Mouse (Mus musculus): ENCODE results near the gene Il21. TPM values are rescaled to one million over a fixed set of nuclear protein-coding genes. Genes with fewer than 3 reads are reported as not detected.

Gene Il21
- not detected for polyA plus RNA-seq (2012; fragmentation: generic; extraction: Trizol)

DNA sequence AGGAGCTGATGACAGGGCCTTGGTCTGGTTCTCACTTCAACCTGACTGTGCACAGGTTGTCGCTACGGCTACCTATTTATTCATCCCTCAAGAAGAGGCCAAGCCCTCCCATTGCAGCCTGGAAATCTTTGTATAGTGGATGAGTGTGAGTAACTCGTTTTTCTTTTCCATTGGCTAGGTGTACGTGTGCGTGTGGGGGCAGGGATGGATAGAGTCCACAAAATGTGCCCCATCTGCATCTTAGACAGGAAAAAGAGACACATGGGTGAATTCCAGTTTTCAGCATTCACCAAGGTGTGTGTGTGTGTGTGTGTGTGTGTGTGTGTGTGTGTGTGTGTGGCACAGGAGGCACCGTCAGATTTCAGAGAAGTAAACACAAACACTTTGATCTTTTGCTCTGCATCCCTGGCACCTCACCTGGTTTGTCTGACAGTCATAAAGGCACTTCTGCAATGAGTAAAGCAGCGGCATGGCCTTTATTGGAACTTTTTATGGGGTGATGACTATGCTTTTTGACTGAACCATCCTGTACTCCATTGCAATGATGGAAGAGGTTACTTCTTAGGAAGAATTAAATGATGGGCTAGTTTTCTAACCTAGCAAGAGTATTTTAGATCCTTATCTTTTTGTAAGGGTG, at the start of gene Il21:
Il21 (minus strand) TSS at position 51 of the 637 bp plus-strand sequence.
- Histone ChIP-seq H3K4me3 (no peak within 1 kb of the TSS), H3K79me2 (ENCODE audit: control insufficient read depth, insufficient read depth) (no peaks in the 10 kb centered on the region), H3K4me2 (ENCODE audit: low read depth) (no peak within 1 kb of the TSS), H3ac (ENCODE audit: control insufficient read depth, insufficient read length) (no peak within 1 kb of the TSS), H3K27me3 (ENCODE audit: control insufficient read depth, insufficient read depth, insufficient read length) (no peaks in the 10 kb centered on the region), H3K36me3 (ENCODE audit: control insufficient read depth, insufficient read depth) (no peaks in the 10 kb centered on the region)
- no peak for TF ChIP-seq TCF12 (IDR thresholded peaks at IDR 0.05; ENCODE audit: insufficient read depth, poor library complexity, severe bottlenecking)

- H3ac ChIP-seq (ENCODE audit: control insufficient read depth, insufficient read length) = no peak overlapping the region
- H3K4me3 ChIP-seq = no peak overlapping the region
- H3K27me3 ChIP-seq (ENCODE audit: control insufficient read depth, insufficient read depth, insufficient read length) = no peaks in the 10 kb centered on the region
- TF ChIP-seq TCF3 (IDR thresholded peaks at IDR 0.05; ENCODE audit: insufficient read length, low read depth) (no peak), MAX (IDR thresholded peaks at IDR 0.05; ENCODE audit: low read depth) (no peak), SRF (IDR thresholded peaks at IDR 0.05; ENCODE audit: control insufficient read depth, insufficient read length, low read depth) (no peak), CEBPB (IDR thresholded peaks at IDR 0.05; ENCODE audit: insufficient read depth, poor library complexity, severe bottlenecking) (no peak), TCF12 (IDR thresholded peaks at IDR 0.05; ENCODE audit: insufficient read depth, poor library complexity, severe bottlenecking) (no peak)
- no peaks in the 10 kb centered on the region for H3K79me2 ChIP-seq (ENCODE audit: control insufficient read depth, insufficient read depth)
- peak overlapping the region; percentile 32 for H3K4me2 ChIP-seq (ENCODE audit: low read depth)
- H3K36me3 ChIP-seq (ENCODE audit: control insufficient read depth, insufficient read depth) = no peaks in the 10 kb centered on the region
These were observed 48.4 kb upstream of the Il21 start for GRCm38 (mm10) chr3:37280871-37281270.

DNA sequence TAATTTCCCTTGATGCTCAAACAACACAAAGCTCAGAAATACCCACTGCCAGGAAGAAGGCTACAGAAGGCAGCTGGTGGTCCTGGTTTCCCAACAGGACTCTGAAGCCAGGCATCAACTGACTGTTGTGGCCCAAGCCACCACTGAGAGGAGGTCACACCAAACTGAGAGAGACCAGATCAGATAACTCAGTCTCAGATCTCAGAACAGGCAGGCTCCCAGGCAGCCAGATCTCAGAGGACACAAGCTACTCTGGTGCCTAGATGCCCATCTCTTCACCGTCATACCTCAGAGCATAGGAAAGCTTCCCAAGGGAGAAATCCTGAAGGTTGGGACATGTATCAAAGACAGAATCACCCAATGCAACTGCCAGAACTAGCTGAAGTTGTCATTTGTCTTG, 47.8 kb upstream of the Il21 start:
- no peak overlapping the region for H3K4me3 ChIP-seq
- H3ac ChIP-seq (ENCODE audit: control insufficient read depth, insufficient read length) = no peak overlapping the region
- no peak for TF ChIP-seq SRF (IDR thresholded peaks at IDR 0.05; ENCODE audit: control insufficient read depth, insufficient read length, low read depth)
- TF ChIP-seq POLR2A (IDR thresholded peaks at IDR 0.05; ENCODE audit: insufficient read length, low read depth) = no peak
- TF ChIP-seq TCF3 (IDR thresholded peaks at IDR 0.05; ENCODE audit: insufficient read length, low read depth) = no peak
- TF ChIP-seq CEBPB (IDR thresholded peaks at IDR 0.05; ENCODE audit: insufficient read depth, poor library complexity, severe bottlenecking) = no peak
- TF ChIP-seq MYOD1 (IDR thresholded peaks at IDR 0.05; ENCODE audit: control insufficient read depth in 1 of 3, insufficient read length in 2 of 3, low read depth in 2 of 3) = no peak
- no peak for TF ChIP-seq POLR2AphosphoS2 (IDR thresholded peaks at IDR 0.05; ENCODE audit: insufficient read length, low read depth)
- TF ChIP-seq TCF12 (IDR thresholded peaks at IDR 0.05; ENCODE audit: insufficient read depth, poor library complexity, severe bottlenecking) = no peak
- TF ChIP-seq E2F4 (IDR thresholded peaks at IDR 0.05; ENCODE audit: insufficient read depth) = no peak
- no peak for TF ChIP-seq REST (IDR thresholded peaks at IDR 0.05; ENCODE audit: insufficient read depth, insufficient read length)
- TF ChIP-seq MAX (IDR thresholded peaks at IDR 0.05; ENCODE audit: low read depth) = no peak
- no peak for TF ChIP-seq MYOG (IDR thresholded peaks at IDR 0.05; ENCODE audit: control insufficient read depth in 1 of 3, insufficient read depth in 1 of 3, insufficient read length in 2 of 3, low read depth in 2 of 3)
- TF ChIP-seq USF1 (IDR thresholded peaks at IDR 0.05; ENCODE audit: low read depth) = no peak
- no peaks in the 10 kb centered on the region for H3K27me3 ChIP-seq (ENCODE audit: control insufficient read depth, insufficient read depth, insufficient read length)
- H3K4me2 ChIP-seq (ENCODE audit: low read depth) = no peak overlapping the region
- H3K36me3 ChIP-seq (ENCODE audit: control insufficient read depth, insufficient read depth) = no peaks in the 10 kb centered on the region
- H3K79me2 ChIP-seq (ENCODE audit: control insufficient read depth, insufficient read depth) = no peaks in the 10 kb centered on the region

DNA sequence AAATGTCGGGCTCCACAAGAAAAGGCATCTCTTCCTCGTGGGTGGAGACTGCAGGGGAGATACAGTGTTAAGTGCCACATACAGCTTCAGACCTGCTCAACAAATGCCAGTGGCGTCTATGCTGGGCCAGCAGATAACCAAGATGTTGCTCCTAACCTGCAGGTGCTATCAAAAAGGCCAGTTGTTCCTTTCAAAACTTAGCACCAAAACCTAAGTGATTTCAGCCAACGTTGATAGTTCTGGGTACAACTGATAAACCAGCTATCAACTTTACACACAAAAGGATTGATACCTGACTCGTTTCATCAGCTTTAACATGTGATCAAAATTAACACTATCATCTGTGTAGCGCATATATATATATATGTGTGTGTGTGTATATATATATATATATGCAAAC, 42.2 kb upstream of the Il21 start:
- Histone ChIP-seq H3K4me3 (no peak overlapping the region), H3ac (ENCODE audit: control insufficient read depth, insufficient read length) (no peak overlapping the region)

DNA sequence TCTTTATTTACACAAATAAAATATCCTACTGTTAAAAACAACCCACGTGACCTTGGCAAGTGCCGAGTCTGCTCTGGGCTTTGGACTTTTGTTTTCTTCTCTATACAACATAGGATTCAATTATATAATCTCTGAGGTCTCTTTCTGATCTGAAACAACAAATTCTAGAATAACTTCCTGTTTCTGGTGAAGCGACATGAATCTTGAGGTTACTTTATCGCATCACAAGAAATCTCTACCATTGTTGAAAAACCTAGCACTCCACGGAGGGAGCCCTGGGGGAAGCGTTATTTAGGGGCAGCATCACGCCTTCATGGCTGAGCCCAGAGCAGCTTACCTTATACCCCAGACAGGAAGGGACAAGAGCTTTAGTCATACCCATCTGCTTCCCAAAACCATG, 40.7 kb upstream of the Il21 start:
- Histone ChIP-seq H3K79me2 (ENCODE audit: control insufficient read depth, insufficient read depth) (no peaks in the 10 kb centered on the region), H3K36me3 (ENCODE audit: control insufficient read depth, insufficient read depth) (no peaks in the 10 kb centered on the region), H3K4me2 (ENCODE audit: low read depth) (no peak overlapping the region), H3K27me3 (ENCODE audit: control insufficient read depth, insufficient read depth, insufficient read length) (peaks cover 7% of the 10 kb centered on the region), H3K4me3 (no peak overlapping the region), H3ac (ENCODE audit: control insufficient read depth, insufficient read length) (no peak overlapping the region)
- TF ChIP-seq TCF12 (IDR thresholded peaks at IDR 0.05; ENCODE audit: insufficient read depth, poor library complexity, severe bottlenecking) (no peak), E2F4 (IDR thresholded peaks at IDR 0.05; ENCODE audit: insufficient read depth) (no peak), MAX (IDR thresholded peaks at IDR 0.05; ENCODE audit: low read depth) (no peak), MYOG (IDR thresholded peaks at IDR 0.05; ENCODE audit: control insufficient read depth in 1 of 3, insufficient read depth in 1 of 3, insufficient read length in 2 of 3, low read depth in 2 of 3) (no peak), SRF (IDR thresholded peaks at IDR 0.05; ENCODE audit: control insufficient read depth, insufficient read length, low read depth) (no peak), CEBPB (IDR thresholded peaks at IDR 0.05; ENCODE audit: insufficient read depth, poor library complexity, severe bottlenecking) (no peak), USF1 (IDR thresholded peaks at IDR 0.05; ENCODE audit: low read depth) (no peak), MYOD1 (IDR thresholded peaks at IDR 0.05; ENCODE audit: control insufficient read depth in 1 of 3, insufficient read length in 2 of 3, low read depth in 2 of 3) (no peak), TCF3 (IDR thresholded peaks at IDR 0.05; ENCODE audit: insufficient read length, low read depth) (no peak), POLR2A (IDR thresholded peaks at IDR 0.05; ENCODE audit: insufficient read length, low read depth) (no peak)

More for the DNA sequence above, 42.2 kb upstream of the Il21 start:
- TF ChIP-seq USF1 (IDR thresholded peaks at IDR 0.05; ENCODE audit: low read depth) (no peak), TCF3 (IDR thresholded peaks at IDR 0.05; ENCODE audit: insufficient read length, low read depth) (no peak), POLR2A (IDR thresholded peaks at IDR 0.05; ENCODE audit: insufficient read length, low read depth) (no peak), MYOD1 (IDR thresholded peaks at IDR 0.05; ENCODE audit: control insufficient read depth in 1 of 3, insufficient read length in 2 of 3, low read depth in 2 of 3) (no peak), MAX (IDR thresholded peaks at IDR 0.05; ENCODE audit: low read depth) (no peak), POLR2AphosphoS2 (IDR thresholded peaks at IDR 0.05; ENCODE audit: insufficient read length, low read depth) (no peak), REST (IDR thresholded peaks at IDR 0.05; ENCODE audit: insufficient read depth, insufficient read length) (no peak), TCF12 (IDR thresholded peaks at IDR 0.05; ENCODE audit: insufficient read depth, poor library complexity, severe bottlenecking) (no peak), SRF (IDR thresholded peaks at IDR 0.05; ENCODE audit: control insufficient read depth, insufficient read length, low read depth) (no peak)
- Histone ChIP-seq H3K79me2 (ENCODE audit: control insufficient read depth, insufficient read depth) (no peaks in the 10 kb centered on the region), H3K36me3 (ENCODE audit: control insufficient read depth, insufficient read depth) (no peaks in the 10 kb centered on the region), H3K4me2 (ENCODE audit: low read depth) (no peak overlapping the region), H3K27me3 (ENCODE audit: control insufficient read depth, insufficient read depth, insufficient read length) (peaks cover 7% of the 10 kb centered on the region)

Measured in myocyte (in vitro differentiated cells).